19 mouse cellular contexts compared by ENCODE assay signal in the genomic region with DNA sequence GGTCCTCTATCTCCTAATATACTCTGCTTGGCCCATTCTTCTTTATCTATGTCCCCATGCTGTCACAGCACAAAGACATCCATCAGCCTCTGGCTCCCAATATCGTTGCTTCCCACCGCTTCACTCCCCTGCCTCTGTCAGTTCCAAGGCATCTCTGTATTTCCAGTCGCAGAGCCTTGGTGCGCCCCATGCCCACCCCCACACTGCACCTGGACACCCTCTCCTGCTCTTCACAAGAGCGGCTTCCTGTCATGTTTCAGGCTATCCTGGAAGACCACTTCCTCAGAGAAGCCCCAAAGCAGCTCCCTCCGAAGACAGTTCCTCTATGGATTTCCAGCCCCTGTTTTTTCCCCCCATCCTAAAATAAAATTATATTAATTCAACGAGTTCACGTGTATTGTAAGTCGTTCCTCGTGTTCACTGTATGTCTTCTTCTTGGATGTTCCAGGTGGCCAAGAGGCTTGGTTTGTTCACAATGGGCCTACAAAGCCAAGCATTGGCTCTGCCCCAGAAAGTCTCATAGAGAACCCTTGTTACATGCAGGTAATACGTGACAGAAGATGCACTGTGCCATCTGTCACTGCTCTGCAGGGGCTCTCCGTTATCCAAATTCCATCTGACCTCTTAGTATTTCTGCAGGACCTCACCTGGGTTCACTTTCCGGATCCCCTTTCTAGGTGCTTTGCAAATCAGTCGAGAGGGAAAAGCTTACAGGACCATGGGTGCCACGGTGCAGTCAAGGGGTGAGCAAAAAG. TPM values are rescaled to one million over a fixed set of nuclear protein-coding genes. Genes with fewer than 3 reads are reported as not detected.
A peak's percentile ranks its signal among the peaks of the same experiment; 100 is the strongest.
DNase-seq lines count a peak whose midpoint lies in the region; ATAC-seq lines count a peak whose summit lies in the region.
"Had no signal": no experiment of that assay in that cellular context is flagged by ENCODE, and none has a peak within 500 bp of the region (broad histone marks: within the 10 kb centered on the region; RNA-seq: fewer than 3 reads in every experiment).

No protein-coding gene starts in this region.

- ATAC-seq in forebrain, embryonic 15.5 days (replicated peaks), result no peak
- no peak for ATAC-seq in midbrain, embryonic 13.5 days
- ATAC-seq in frontal cortex, adult (ENCODE audit: low TSS enrichment), result no peak
- ATAC-seq: forebrain, embryonic 13.5 days; intestine, embryonic 16.5 days had no signal

- no peaks in the 10 kb centered on the region for H3K27me3 ChIP-seq in forebrain, embryonic 10.5 days (ENCODE audit: poor library complexity, severe bottlenecking)
- no peaks in the 10 kb centered on the region for H3K27me3 ChIP-seq in forebrain, embryonic 15.5 days
- no peaks in the 10 kb centered on the region for H3K27me3 ChIP-seq in midbrain, embryonic 13.5 days
- H3K27me3 ChIP-seq: embryonic facial prominence, embryonic 13.5 days; forebrain, embryonic 13.5 days; heart, embryonic 15.5 days; hindbrain, embryonic 15.5 days had no signal

- H3K4me3 ChIP-seq in forebrain, embryonic 10.5 days, result no peak overlapping the region
- H3K4me3 ChIP-seq in forebrain, embryonic 15.5 days, result no peak overlapping the region
- no peak overlapping the region for H3K4me3 ChIP-seq in midbrain, embryonic 13.5 days (replicated peaks)
- H3K4me3 ChIP-seq: embryonic facial prominence, embryonic 13.5 days; forebrain, embryonic 13.5 days; heart, embryonic 10.5 days; heart, embryonic 15.5 days; hindbrain, embryonic 15.5 days had no signal

- no peak for DNase-seq in forebrain, embryonic 10.5 days (ENCODE audit: extremely low spot score, low spot score)
- peak; percentile 83 for DNase-seq in cerebellum, adult 11 months
- DNase-seq in cerebellum, adult 8-10 months, result peak; percentile 83
- peak; percentile 81 to 92 for DNase-seq in cerebellum, postnatal 14 days
- no peak for DNase-seq in urinary bladder, adult 18-20 months (ENCODE audit: low spot score in 2 of 2)
- DNase-seq: adrenal gland, postnatal 10 days; gastrocnemius, postnatal 10 days; heart, adult 18-20 months; heart, postnatal 14 days; kidney, adult 2 months had no signal

- no peak overlapping the region for H3K9ac ChIP-seq in forebrain, embryonic 15.5 days (replicated peaks)
- H3K9ac ChIP-seq in midbrain, embryonic 13.5 days (replicated peaks), result no peak overlapping the region
- H3K9ac ChIP-seq: embryonic facial prominence, embryonic 13.5 days; forebrain, embryonic 13.5 days; heart, embryonic 15.5 days; hindbrain, embryonic 15.5 days had no signal

- 0 out of 2 replicates have a peak, but pooled peaks cover 6% of the 10 kb centered on the region for H3K36me3 ChIP-seq in forebrain, embryonic 10.5 days (replicated peaks)
- H3K36me3 ChIP-seq in forebrain, embryonic 15.5 days, result no peaks in the 10 kb centered on the region
- peaks cover 12% of the 10 kb centered on the region for H3K36me3 ChIP-seq in midbrain, embryonic 13.5 days
- H3K36me3 ChIP-seq: heart, embryonic 15.5 days; hindbrain, embryonic 15.5 days had no signal

- no peaks in the 10 kb centered on the region for H3K9me3 ChIP-seq in forebrain, embryonic 10.5 days
- no peaks in the 10 kb centered on the region for H3K9me3 ChIP-seq in forebrain, embryonic 15.5 days
- 0 out of 2 replicates have a peak, but pooled peaks cover 6% of the 10 kb centered on the region for H3K9me3 ChIP-seq in midbrain, embryonic 13.5 days
- H3K9me3 ChIP-seq: embryonic facial prominence, embryonic 13.5 days; heart, embryonic 10.5 days; heart, embryonic 15.5 days; hindbrain, embryonic 15.5 days had no signal

- H3K27ac ChIP-seq in forebrain, embryonic 10.5 days, result peak overlapping the region; percentile 32
- H3K27ac ChIP-seq in forebrain, embryonic 15.5 days (replicated peaks), result no peak overlapping the region
- no peak overlapping the region for H3K27ac ChIP-seq in midbrain, embryonic 13.5 days
- H3K27ac ChIP-seq: embryonic facial prominence, embryonic 13.5 days; forebrain, embryonic 13.5 days; heart, embryonic 10.5 days; heart, embryonic 15.5 days; hindbrain, embryonic 15.5 days had no signal

- 85% methylated on average over 15 of the region's 15 CpGs for WGBS in forebrain, embryonic 10.5 days
- 84% methylated on average over 15 of the region's 15 CpGs for WGBS in forebrain, embryonic 15.5 days
- 85% methylated on average over 15 of the region's 15 CpGs for WGBS in midbrain, embryonic 13.5 days

- H3K4me1 ChIP-seq in forebrain, embryonic 10.5 days, result peaks cover 38% of the 10 kb centered on the region
- peaks cover 12% of the 10 kb centered on the region for H3K4me1 ChIP-seq in forebrain, embryonic 15.5 days
- peaks cover 26% of the 10 kb centered on the region for H3K4me1 ChIP-seq in midbrain, embryonic 13.5 days (replicated peaks)

- no peak overlapping the region for H3K4me2 ChIP-seq in forebrain, embryonic 15.5 days (replicated peaks)
- H3K4me2 ChIP-seq in midbrain, embryonic 13.5 days (replicated peaks), result no peak overlapping the region
- H3K4me2 ChIP-seq: embryonic facial prominence, embryonic 13.5 days; forebrain, embryonic 13.5 days; heart, embryonic 15.5 days; hindbrain, embryonic 15.5 days had no signal

RNA-seq across cellular contexts. Expression of gene Commd9, which starts 23.5 kb away (rescaled TPM):
- polyA plus RNA-seq in forebrain, embryonic 10.5 days (2016; fragmentation: Nextera tagmentation; extraction: Ambion mirVana), result 59.2 and 62.2 TPM in 2 replicates
- 97.6 and 106 TPM in 2 replicates for polyA plus RNA-seq in forebrain, embryonic 15.5 days (2015; fragmentation: Nextera tagmentation; extraction: Ambion mirVana)
- polyA plus RNA-seq in midbrain, embryonic 13.5 days (2015; fragmentation: Nextera tagmentation; extraction: Ambion mirVana), result 103 and 106 TPM in 2 replicates

RNA-seq across cellular contexts. Expression of gene Prr5l, which starts 26.7 kb away (rescaled TPM):
- 24.4 and 25.4 TPM in 2 replicates for polyA plus RNA-seq in forebrain, embryonic 10.5 days (2016; fragmentation: Nextera tagmentation; extraction: Ambion mirVana)
- 4.9 and 6.8 TPM in 2 replicates for polyA plus RNA-seq in forebrain, embryonic 15.5 days (2015; fragmentation: Nextera tagmentation; extraction: Ambion mirVana)
- 7.7 and 9.3 TPM in 2 replicates for polyA plus RNA-seq in midbrain, embryonic 13.5 days (2015; fragmentation: Nextera tagmentation; extraction: Ambion mirVana)

Comparison
In these comparisons a context has a peak if more than half of its experiments do, and no peak if none do; other contexts are left out.
1. DNase-seq: peak in cerebellum, adult 11 months (single experiment), cerebellum, adult 8-10 months (single experiment) and cerebellum, postnatal 14 days (2 of 2); none in forebrain, embryonic 10.5 days (single experiment) and urinary bladder, adult 18-20 months (0 of 2).